1 mouse cellular context compared by ENCODE assay signal in the genomic region with DNA sequence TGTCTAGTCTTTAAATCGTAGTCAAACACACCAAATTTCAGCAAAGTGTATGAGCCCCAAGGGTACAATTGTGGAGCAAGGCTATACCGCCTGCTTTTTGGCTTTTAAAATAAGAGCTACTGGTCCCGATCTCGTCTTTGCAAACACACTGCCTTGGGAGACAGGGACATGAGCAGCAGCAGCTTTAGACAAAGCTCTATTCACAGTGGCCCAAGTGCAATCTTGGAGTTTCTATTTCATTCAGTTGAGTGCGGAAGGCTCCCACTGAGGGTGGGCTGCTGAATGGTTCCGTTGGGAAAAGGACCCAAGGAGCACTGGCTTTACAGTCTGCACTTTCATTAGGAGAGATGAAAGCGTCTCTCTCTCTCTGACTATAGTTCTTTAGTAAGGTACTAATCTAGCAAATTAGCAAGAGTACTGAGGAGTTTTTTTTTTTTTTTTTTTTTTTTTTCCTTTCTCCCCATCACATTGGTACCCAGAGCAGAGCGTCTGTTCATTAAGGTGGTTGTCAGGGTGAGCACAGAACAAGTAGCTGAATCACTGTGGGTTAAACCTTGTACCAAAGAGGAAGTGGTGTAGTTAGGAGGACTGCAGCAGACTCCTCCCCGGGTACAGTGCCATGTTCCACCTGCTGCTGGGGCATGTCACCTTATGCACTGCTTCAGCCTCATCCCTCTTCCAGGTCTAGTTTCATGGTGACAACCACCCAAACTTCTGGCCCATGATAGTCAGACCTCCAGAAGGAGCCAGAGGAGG.
TF ChIP-seq lines count a peak whose summit lies in the region.

No protein-coding gene starts in this region.

TF ChIP-seq in MEL, 35 proteins besides CTCF, POLR2A, EP300 and RAD21:
- no peak for TF ChIP-seq E2F4 (IDR thresholded peaks at IDR 0.05; ENCODE audit: borderline replicate concordance, low read depth, low read length)
- no peak for TF ChIP-seq MAFK (IDR thresholded peaks at IDR 0.05; ENCODE audit: borderline replicate concordance, low read depth, low read length)
- no peak for TF ChIP-seq POLR2AphosphoS2 (IDR thresholded peaks at IDR 0.05; ENCODE audit: low read length)
- TF ChIP-seq MAX (IDR thresholded peaks at IDR 0.05; ENCODE audit: low read length) = no peak
- no peak for TF ChIP-seq TCF12 (IDR thresholded peaks at IDR 0.05; ENCODE audit: low read depth, low read length)
- no peak for TF ChIP-seq USF2 (IDR thresholded peaks at IDR 0.05; ENCODE audit: borderline replicate concordance in 1 of 2, insufficient read depth in 1 of 2, low read depth in 1 of 2, low read length in 2 of 2)
- TF ChIP-seq RCOR1 (IDR thresholded peaks at IDR 0.05; ENCODE audit: low read depth, low read length) = no peak
- TF ChIP-seq SIN3A (IDR thresholded peaks at IDR 0.05; ENCODE audit: low read length) = no peak
- no peak for TF ChIP-seq HCFC1 (IDR thresholded peaks at IDR 0.05; ENCODE audit: low read depth, low read length)
- no peak for TF ChIP-seq MYB (IDR thresholded peaks at IDR 0.05; ENCODE audit: low read depth, low read length)
- TF ChIP-seq ELF1 (IDR thresholded peaks at IDR 0.05; ENCODE audit: low read depth, low read length) = no peak
- TF ChIP-seq MYC (IDR thresholded peaks at IDR 0.05; ENCODE audit: low read depth, low read length) = no peak
- TF ChIP-seq CHD2 (IDR thresholded peaks at IDR 0.05; ENCODE audit: low read length) = no peak
- no peak for TF ChIP-seq NELFE (IDR thresholded peaks at IDR 0.05; ENCODE audit: low read depth, low read length)
- no peak for TF ChIP-seq MEF2A (IDR thresholded peaks at IDR 0.05; ENCODE audit: extremely low read depth, insufficient replicate concordance, low read depth, low read length, poor library complexity, severe bottlenecking)
- TF ChIP-seq GATA1 (IDR thresholded peaks at IDR 0.05; ENCODE audit: low read depth, low read length) = no peak
- no peak for TF ChIP-seq ZC3H11A (IDR thresholded peaks at IDR 0.05; ENCODE audit: low read depth, low read length)
- no peak for TF ChIP-seq BHLHE40 (IDR thresholded peaks at IDR 0.05; ENCODE audit: borderline replicate concordance, low read depth, low read length)
